Mouse (Mus musculus): ENCODE results near the gene Selenom. TPM values are rescaled to one million over a fixed set of nuclear protein-coding genes. Genes with fewer than 3 reads are reported as not detected.
A peak's percentile ranks its signal among the peaks of the same experiment; 100 is the strongest.

The Selenom gene
- total RNA-seq, 2 experiments from 2014 or later = 198 TPM

DNA sequence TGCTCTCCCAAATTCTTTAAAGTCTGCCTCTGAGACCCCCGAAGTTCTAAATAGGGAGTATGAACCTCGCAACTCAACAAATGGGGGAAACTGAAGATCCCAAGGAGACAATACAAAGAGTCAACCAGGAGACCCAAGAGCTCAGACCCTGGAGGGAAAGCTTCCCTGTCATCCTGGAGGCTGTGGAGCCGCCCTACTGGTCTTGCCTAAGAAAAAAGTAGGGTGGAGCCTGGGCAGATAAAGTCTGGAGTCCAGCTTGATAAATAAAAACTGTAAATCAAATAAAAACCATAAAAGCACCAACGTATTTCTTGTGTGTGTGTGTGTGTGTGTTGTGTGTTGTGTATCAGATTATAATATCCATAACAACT is 25.3 kb downstream of the Selenom start:
- intact Hi-C loops (cut with DNase I) = loop anchor here (5.0 to 10.0 kb wide), 4 partner anchors 92 to 375 kb away; partner anchors contain the start of genes Morc2a and Slc35e4
- no peak for DNase-seq (ENCODE audit: extremely low spot score in 1 of 2, low spot score in 2 of 2)

DNA sequence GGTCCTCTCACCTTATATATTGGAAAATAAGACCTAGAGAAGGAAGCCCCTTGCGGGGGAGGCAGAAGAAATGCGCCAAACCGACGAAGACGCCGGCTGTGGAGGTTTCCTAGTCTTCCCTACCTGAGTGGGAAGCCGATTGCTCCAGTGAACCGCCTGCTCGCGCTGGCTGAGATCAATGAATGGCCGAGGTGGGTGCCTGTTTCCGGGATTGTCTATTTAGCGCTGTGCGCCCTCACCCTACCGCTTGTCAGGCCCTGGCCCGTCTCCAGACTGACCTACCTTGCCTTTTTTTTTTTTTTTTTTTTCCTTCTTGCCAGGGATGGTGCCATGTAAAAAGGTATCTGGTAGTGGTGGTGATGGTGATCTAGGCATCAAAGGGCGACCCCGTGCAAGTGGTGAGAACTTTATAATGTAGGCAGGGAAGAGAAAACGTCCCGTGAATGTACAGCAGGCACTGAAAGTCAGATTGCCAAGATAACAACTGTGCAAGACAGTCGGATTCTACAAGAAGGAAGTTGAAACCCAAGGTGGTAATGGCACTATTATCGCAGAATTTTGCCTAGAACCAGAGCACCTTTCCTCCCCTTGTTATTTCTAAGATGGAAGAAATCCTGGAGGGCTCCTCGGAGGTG is 26.1 kb downstream of the Selenom start, which contains the start of gene Smtn:
Gene Smtn, minus strand, starts transcription at position 162 of the 635 bp plus-strand sequence.
- intact Hi-C loops (cut with DNase I) = no loop called here
- DNase-seq (ENCODE audit: extremely low spot score in 1 of 2, low spot score in 2 of 2) = no peak

DNA sequence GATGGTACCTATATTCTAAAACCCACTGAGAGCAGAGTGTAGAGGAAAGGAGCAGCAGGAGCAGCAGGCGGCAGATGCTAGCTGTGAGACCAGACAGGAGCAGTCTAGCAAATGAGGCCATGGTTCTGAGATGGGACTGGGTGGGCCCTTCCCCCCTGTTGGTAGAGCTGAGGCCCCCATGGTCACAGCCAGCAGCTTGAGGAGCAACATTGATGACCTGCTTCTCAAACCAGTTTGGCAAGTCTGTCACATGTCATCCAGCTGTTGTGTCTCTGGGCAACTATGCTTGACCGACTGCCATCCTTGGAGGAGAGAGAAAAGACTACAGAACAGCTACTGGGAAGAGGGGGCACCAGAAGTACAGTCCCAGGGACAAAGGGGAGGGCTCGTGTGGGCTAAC is 27.4 kb downstream of the Selenom start:
- intact Hi-C loops (cut with DNase I) = no loop called here
- no peak for DNase-seq (ENCODE audit: extremely low spot score in 1 of 2, low spot score in 2 of 2)

DNA sequence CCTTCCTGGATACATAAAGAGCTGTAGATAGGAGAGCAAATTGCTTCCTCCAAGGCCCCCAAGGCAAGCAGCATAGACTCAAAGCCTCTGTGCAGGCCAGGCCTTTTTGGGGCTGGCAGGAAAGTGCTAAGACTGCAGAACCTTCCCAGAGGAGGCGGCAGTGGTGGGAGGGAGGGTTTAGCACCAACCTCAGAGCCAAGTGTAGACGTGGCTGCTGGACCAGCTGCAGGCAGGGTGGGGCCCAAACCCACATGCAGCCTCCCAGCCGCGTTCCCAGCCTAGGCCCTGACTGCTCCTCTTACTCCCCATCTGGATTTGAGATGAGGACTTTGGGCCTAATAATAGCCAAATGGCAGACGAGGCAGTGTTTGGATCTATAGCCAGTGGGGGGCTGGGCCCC is 28.5 kb downstream of the Selenom start:
- DNase-seq (ENCODE audit: extremely low spot score in 1 of 2, low spot score in 2 of 2) = peak in 1 of 2 experiments; percentile 53
- intact Hi-C loops (cut with DNase I) = no loop called here

DNA sequence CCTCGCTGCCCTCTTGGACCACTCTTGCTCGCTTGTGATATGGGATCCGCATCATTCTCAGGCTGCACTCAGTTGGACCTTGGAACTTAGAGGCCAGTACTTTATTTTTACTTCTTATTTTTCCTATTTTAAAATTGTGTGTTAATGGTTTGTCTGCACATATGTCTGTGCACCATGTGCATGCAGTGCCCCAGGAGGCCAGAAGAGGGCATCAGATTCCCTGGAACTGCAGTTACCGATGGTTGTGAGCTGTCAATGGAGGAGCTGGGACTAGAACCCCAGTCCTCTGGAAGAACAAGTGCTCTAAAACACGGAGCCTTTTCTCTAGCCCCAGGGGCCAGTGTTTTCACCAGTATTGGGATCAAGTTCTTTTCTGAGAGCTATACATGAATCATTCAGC is 29.9 kb downstream of the Selenom start:
- intact Hi-C loops (cut with DNase I) = no loop called here
- DNase-seq (ENCODE audit: extremely low spot score in 1 of 2, low spot score in 2 of 2) = no peak

DNA sequence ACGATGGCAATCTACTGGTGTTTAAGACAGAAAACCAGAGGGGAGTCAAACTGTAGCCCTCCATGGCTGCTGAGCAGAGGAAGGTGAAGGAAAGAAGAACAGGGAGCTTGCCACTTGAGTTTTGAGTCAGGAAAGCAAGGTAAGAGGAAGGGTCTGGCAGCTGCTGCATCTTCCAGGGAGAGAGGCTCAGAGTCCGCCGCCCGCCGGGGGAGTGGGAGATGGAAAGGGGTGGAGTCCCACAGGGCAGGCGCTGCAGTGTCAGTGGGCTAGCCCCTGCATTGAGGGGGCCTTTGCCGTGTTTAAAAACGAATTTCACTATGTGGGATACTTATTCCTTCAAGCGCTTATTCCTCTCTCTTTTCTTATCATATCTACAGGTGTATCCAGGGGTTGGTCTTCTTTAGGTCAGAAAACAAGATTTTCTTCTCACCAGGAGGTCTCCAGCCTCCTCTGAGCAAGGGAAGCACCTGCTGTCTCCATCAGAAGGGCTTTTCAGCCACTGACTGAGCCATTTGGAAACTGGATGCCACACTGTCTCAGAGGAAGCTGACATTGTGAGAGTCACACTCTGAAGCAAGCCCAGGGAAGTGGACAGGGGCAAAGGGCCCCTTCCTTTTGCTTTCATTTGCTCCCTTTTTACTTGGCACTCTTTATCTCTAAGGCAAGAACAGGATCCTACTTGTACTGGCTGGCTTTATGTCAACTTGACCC is 31.2 kb downstream of the Selenom start:
- intact Hi-C loops (cut with DNase I) = no loop called here

DNA sequence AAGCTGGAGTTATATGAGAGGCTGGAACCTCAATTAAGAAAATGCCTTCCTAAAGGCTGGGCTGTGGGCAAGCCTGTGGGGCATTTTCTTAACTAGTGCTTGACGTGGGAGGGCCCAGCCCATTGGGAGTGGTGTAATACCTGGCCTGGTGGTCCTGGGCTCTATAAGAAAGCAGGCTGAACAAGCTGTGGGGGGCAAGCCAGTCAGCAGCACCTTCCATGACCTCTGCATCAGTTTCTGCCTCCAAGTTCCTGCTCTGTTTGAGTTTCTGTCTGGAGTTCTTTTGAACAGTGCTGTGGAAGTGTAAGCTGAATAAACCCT is 31.7 kb downstream of the Selenom start:
- intact Hi-C loops (cut with DNase I) = no loop called here
- no peak for DNase-seq (ENCODE audit: extremely low spot score in 1 of 2, low spot score in 2 of 2)

More for the DNA sequence above, 31.2 kb downstream of the Selenom start:
- no peak for DNase-seq (ENCODE audit: extremely low spot score in 1 of 2, low spot score in 2 of 2)

DNA sequence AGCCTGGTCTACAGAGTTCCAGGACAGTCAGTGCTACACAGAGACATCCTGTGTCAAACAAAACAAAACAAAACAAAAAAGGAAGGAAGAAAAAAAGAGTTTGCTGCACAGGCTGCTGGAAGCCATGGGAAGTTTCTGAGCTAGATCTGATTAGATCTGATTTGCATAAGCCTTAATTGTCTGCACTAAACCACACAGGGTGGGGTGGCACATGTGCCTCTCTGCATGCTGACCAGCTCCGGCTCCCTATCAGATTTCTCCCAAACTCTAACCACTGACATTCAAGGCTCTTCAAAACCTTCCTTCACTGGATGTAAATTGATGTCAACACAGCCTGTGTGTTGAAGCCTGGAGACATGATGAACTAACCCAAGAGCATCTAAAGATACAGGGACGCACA is 32.6 kb downstream of the Selenom start:
- intact Hi-C loops (cut with DNase I) = no loop called here
- no peak for DNase-seq (ENCODE audit: extremely low spot score in 1 of 2, low spot score in 2 of 2)

DNA sequence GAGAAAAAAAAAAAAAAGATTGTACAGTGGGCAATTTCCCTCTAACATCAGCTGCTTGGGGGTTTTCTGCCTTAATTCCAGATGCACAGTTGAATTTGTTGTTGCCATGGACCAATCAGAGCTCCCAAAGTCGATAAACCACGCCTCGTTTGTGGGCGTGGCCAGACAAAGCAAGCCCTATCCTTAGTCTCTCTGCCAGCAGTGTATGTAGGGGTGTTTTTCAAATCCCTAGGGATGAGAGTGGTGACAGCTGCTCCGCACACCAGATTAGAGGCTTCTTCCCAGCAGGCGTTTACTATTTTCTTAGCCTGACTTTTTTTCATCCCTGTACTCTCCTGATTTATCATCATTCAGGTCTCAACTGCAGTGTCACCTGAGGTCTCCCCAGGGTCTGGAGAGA is 33.5 kb downstream of the Selenom start:
- intact Hi-C loops (cut with DNase I) = no loop called here
- DNase-seq (ENCODE audit: extremely low spot score in 1 of 2, low spot score in 2 of 2) = peak in 1 of 2 experiments; percentile 60

DNA sequence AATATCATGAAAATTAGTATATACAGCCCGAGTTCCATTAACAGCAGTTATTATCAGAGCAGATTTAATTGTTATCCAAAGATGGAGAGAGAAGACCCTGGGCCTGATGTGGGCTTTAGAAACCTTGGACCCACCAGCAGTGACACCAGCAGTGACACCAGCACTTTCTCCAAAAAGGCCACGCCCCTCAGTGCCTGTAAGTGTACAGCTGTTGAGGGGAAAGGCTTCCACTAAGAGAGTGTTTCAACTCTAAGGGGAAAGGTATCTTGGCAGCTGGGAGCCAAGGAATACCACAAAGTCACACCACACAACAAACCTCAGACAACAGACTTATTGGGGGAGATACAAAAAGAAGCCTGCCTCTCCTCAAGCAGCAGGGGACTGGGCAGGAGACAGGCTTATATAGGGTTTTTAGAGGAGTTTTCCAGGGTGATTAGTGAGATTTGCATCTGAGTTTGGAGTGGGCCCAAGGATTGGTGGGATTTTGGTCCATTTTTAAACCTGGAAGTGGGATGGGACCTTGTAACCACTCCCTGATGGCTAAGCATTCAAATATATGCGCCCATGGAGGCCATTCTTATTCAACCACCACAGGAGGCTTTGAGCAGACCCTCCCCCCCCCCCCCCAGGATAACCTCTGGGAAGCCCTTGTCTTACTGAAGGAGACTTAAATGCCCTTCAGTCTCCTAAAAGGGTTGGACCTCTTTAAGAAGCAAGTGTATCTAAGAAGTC is 34.2 kb downstream of the Selenom start:
- no peak for DNase-seq (ENCODE audit: extremely low spot score in 1 of 2, low spot score in 2 of 2)
- intact Hi-C loops (cut with DNase I) = no loop called here

DNA sequence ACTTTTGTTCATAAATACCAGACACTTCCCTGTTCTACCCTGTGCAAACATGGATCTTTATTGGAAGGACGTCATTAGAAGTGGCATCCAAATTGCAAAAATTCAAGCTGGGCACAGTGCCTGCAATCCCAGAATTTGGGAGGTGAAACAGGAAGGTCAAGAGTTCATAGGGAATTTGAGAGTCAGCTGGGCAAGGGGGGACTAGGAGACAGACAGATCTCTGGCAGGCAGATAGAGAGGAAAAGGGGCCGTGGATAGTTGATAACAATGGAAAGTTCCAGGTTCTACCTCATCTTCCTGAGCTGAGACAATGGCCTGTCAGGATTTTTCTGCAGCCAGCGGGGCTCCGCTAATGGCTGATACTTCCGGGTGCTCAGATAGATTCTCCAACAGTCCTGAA is 35.3 kb downstream of the Selenom start:
- intact Hi-C loops (cut with DNase I) = no loop called here
- DNase-seq (ENCODE audit: extremely low spot score in 1 of 2, low spot score in 2 of 2) = no peak

DNA sequence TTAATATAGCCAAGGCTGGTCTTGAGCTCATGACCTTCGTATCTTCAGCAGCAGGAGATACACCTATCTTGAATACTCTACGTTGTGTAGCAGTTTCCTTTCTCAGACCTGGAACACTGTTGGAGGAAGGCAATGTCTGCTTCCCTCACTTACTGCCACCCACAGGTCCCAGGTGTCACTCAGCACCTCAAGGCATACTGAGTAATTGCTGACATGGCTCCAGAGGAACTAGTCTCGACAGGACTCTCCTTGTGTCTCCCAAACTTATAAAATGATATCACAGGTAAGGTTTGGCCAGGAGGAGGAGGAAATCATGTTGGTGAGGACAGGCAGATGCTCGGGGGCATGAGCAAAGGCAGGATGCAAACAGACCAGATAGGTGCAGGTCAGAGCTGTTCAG is 40.5 kb downstream of the Selenom start:
- DNase-seq (ENCODE audit: extremely low spot score in 1 of 2, low spot score in 2 of 2) = no peak
- intact Hi-C loops (cut with DNase I) = no loop called here

DNA sequence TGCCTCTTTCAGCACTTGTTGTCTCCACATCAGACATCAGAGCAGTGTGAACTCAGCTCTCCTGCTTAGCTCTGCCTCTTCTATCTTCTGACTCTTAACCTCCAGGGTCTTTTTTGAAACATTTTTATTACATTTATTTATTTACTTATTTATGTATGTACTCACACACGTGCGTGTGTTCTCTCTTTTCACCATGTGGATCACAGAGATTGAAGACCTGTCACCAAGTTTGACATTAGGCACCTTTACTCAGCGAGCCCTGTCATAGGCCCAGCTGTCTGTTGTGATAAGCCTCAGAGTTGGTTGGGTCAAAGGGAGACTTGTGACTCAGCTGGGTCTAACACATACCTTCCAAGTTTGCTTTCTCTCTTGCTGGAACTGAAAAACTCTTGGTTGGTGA is 43.4 kb downstream of the Selenom start:
- intact Hi-C loops (cut with DNase I) = no loop called here
- DNase-seq (ENCODE audit: extremely low spot score in 1 of 2, low spot score in 2 of 2) = no peak

DNA sequence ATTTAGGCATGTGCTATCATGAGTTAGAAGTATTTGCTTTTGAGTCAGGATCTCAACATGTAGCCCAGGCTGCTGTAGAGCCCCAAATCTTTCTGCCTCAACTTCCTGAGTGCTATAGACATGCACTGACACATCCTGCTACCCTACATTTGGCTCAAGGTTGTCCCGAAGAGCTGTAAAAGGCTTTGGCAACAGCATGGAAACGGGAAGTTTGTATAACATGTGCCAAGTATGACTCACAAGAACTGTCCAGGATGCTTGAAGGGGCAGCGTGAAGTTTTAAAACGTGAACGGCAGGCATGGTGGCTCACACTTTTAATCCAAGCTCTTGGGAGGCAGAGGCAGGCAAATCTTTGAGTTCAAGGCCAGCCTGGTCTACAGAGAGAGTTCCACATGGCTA is 45.7 kb downstream of the Selenom start:
- no peak for DNase-seq (ENCODE audit: extremely low spot score in 1 of 2, low spot score in 2 of 2)
- intact Hi-C loops (cut with DNase I) = no loop called here

DNA sequence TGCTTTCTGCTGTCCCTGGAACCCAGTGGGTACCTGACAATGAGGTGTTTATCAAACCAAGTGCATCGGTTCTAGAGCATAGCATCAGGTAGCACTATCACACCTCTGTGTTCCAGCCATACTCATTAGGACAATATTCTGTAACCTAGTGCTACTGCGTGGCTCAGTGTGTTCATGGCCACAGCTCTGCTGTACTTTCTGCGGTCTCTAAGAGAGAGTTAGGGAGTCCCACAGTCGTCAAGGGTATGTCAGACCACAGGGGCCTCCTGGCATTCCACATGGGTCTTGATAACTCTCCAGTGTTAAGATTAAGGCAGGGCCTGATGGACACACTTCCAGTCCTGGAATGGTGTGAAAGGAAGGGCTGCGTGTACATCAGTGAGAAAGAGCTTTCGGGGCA is 49.4 kb downstream of the Selenom start:
- no peak for DNase-seq (ENCODE audit: extremely low spot score in 1 of 2, low spot score in 2 of 2)
- intact Hi-C loops (cut with DNase I) = no loop called here

DNA sequence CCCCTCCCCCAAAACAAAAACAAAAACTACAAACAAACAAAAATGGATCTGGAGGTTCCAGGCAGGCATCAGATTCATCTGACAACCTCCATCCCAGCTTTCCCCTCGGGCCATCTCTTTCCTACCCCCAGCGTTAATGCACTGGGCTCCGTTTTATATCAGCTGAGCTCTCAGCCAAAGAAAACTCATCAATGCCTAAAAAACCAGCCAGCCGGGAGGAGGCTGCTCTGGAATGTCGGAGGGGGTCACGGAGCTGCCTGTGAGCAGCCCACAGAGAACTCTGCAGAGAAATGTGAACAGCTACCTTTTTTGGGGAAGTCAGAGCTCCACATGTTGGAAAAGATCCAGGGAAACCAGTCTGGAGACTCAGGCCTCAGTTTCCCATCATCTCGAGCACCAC is 50.0 kb downstream of the Selenom start:
- DNase-seq (ENCODE audit: extremely low spot score in 1 of 2, low spot score in 2 of 2) = no peak
- intact Hi-C loops (cut with DNase I) = no loop called here

DNA sequence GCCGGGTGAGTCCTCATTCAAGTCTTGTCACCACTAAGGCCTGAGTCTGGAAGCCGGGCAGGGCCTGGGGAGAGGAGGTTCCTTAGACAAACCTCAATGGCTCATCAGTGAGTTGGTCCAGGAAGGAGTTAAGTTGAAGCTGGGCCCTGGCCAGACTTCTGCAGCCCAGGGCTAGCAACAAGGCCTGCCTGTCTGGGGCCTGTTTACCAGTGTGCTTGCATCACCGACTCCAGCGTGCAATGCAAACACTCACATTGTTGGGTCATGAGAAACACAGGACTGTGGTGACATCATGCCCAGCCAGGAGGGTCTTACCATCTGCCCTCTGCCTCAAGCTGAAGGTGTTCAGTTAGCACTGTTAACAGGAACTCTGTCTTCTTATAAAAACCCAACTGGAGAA is 51.5 kb downstream of the Selenom start:
- peak in 1 of 2 experiments; percentile 42 for DNase-seq (ENCODE audit: extremely low spot score in 1 of 2, low spot score in 2 of 2)
- intact Hi-C loops (cut with DNase I) = no loop called here
